Mouse (Mus musculus) layer of hippocampus, postnatal 10 days (tissue): ENCODE measurements around the gene Vsx2. TPM values are rescaled to one million over a fixed set of nuclear protein-coding genes. Genes with fewer than 3 reads are reported as not detected.

Source experiments
- DNase-seq, 2 experiments: peaks; one replicate each; pipeline ENCODE4 v3.0.0; 2021; ENCODE audit warnings: low spot score in 2 of 2
- total RNA-seq, 2 experiments: library from RNA; stranded (reverse); gene quantifications; 2 replicates each; pipeline ENCODE4 v1.2.3; 2021

The Vsx2 gene
- total RNA-seq, 2 experiments from 2014 or later = 0.11 to 0.27 TPM

GRCm38 (mm10) chr12:84571466-84572340 is 2.1 kb downstream of the Vsx2 start:
- DNase-seq = no peak

GRCm38 (mm10) chr12:84572341-84572720 is 2.8 kb downstream of the Vsx2 start:
- no peak for DNase-seq

- DNase-seq = no peak
Observed at GRCm38 (mm10) chr12:84573094-84573493, 3.5 kb downstream of the Vsx2 start.

- DNase-seq = no peak
Observed at GRCm38 (mm10) chr12:84577768-84578439, 8.3 kb downstream of the Vsx2 start.

- DNase-seq = no peak
Observed at GRCm38 (mm10) chr12:84578440-84578770, 8.8 kb downstream of the Vsx2 start.

- DNase-seq = no peak
Observed at GRCm38 (mm10) chr12:84581285-84581684, 11.7 kb downstream of the Vsx2 start.

- DNase-seq = peak; percentile 99
Observed at GRCm38 (mm10) chr12:84589825-84590761, 20.5 kb downstream of the Vsx2 start.

- no peak for DNase-seq
Observed at GRCm38 (mm10) chr12:84598324-84598723, 28.8 kb downstream of the Vsx2 start.

GRCm38 (mm10) chr12:84604001-84604400 is 34.4 kb downstream of the Vsx2 start:
- DNase-seq = no peak

GRCm38 (mm10) chr12:84605860-84606259 is 36.3 kb downstream of the Vsx2 start:
- DNase-seq = peak in 1 of 2 experiments; percentile 28

GRCm38 (mm10) chr12:84611718-84612117 is 42.2 kb downstream of the Vsx2 start:
- DNase-seq = no peak

- no peak for DNase-seq
Observed at GRCm38 (mm10) chr12:84612518-84612917, 43.0 kb downstream of the Vsx2 start.

- DNase-seq = no peak
Observed at GRCm38 (mm10) chr12:84614001-84614400, 44.4 kb downstream of the Vsx2 start.

GRCm38 (mm10) chr12:84614524-84614923 is 45.0 kb downstream of the Vsx2 start:
- no peak for DNase-seq

- DNase-seq = peak; percentile 87 to 92
Observed at GRCm38 (mm10) chr12:84616977-84617630, 47.5 kb downstream of the Vsx2 start, which contains the start of gene Abcd4. TSS of gene Abcd4 (minus strand) at chr12:84617413.

- no peak for DNase-seq
Observed at GRCm38 (mm10) chr12:84617663-84618062, 48.1 kb downstream of the Vsx2 start.

- no peak for DNase-seq
Observed at GRCm38 (mm10) chr12:84620975-84621374, 51.4 kb downstream of the Vsx2 start.

- no peak for DNase-seq
Observed at GRCm38 (mm10) chr12:84624601-84625000, 55.0 kb downstream of the Vsx2 start.

GRCm38 (mm10) chr12:84625116-84625515 is 55.6 kb downstream of the Vsx2 start:
- DNase-seq = peak in 1 of 2 experiments; percentile 18

GRCm38 (mm10) chr12:84631867-84632266 is 62.3 kb downstream of the Vsx2 start:
- DNase-seq = no peak

- DNase-seq = no peak
Observed at GRCm38 (mm10) chr12:84640253-84640652, 70.7 kb downstream of the Vsx2 start.
